Mouse (Mus musculus): ENCODE data around the gene Zfp326. TPM values are rescaled to one million over a fixed set of nuclear protein-coding genes. Genes with fewer than 3 reads are reported as not detected.

Zfp326 gene
- total RNA-seq (2021) (10 to 100 TPM in 1 of 2 experiments, 1 to 10 TPM in 1; 9.3 to 10.7 TPM), polyA plus RNA-seq (2012; rRNA removed) (5.5 and 7.0 TPM in 2 replicates)
- long read RNA-seq, result 0 reads

GRCm38 (mm10) chr5:105876068-105876924 lies at the start of gene Zfp326:
Zfp326 (plus strand) TSS chr5:105876565.
- under 1% methylated on average over 61 of the region's 83 CpGs for WGBS
- DNase-seq, result peak; percentile 93 to 94
- Histone ChIP-seq H3K4me1 (ENCODE audit: control insufficient read depth, insufficient read depth, low read length) (peaks cover 6% of the 10 kb centered on the region), H3K27ac (peak within 1 kb of the TSS; percentile 88), H3K79me2 (replicated peaks; ENCODE audit: control insufficient read depth, insufficient read depth, low read length) (peaks cover 4% of the 10 kb centered on the region), H3K4me3 (peak within 1 kb of the TSS; percentile 84), H3K9ac (ENCODE audit: low read depth, low read length) (peak within 1 kb of the TSS; percentile 91), H3K27me3 (ENCODE audit: control insufficient read depth, insufficient read depth, low read length) (no peaks in the 10 kb centered on the region), H3K36me3 (ENCODE audit: control insufficient read depth, insufficient read depth, low read length) (peaks cover 11% of the 10 kb centered on the region)
- intact Hi-C loops (cut with DNase I), result loop anchor here (5.0 to 10.0 kb wide), 2 partner anchors 359 to 381 kb away; partner anchors contain the start of gene Lrrc8c
- TF ChIP-seq EP300 (IDR thresholded peaks at IDR 0.05; ENCODE audit: insufficient read depth, low read depth, low read length), result peak; percentile 23; the same call in 1 of the 2 replicates
- TF ChIP-seq POLR2A (IDR thresholded peaks at IDR 0.05; ENCODE audit: insufficient read depth, low read depth, low read length), result peak; percentile 63
- peak; percentile 14; the same call in 1 of the 2 replicates for TF ChIP-seq CTCF (IDR thresholded peaks at IDR 0.05)

DNA sequence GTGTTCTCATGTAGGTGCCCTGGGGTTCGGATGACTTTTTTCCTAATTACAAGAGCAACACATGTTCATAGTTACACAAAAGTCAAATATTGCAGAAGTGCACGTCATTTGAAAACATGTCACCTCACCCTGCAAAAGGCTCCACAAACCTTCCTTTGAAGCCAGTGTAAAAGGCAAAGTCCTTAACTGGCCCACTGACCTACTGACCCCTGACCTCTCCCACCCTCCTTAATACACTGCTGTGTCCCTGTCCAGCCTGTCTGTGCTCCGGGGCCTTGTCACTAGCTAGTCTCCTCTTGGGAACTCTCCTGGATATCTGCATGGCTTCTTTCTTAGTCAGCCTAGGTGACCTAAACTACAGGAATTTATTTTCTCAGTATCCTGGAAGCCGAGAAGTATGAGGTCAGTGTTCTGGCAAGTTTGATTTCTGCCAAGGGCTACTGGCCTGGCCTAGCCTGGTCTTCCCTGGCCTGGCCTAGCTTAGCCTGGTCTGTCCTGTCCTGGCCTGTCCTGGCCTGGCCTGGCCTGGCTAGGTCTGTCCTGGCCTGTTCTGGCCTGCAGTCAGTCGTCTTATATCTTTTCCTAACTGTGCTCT lies 49.4 kb upstream of the Zfp326 start:
- H3K27me3 ChIP-seq (ENCODE audit: control insufficient read depth, insufficient read depth, low read length), result no peaks in the 10 kb centered on the region

DNA sequence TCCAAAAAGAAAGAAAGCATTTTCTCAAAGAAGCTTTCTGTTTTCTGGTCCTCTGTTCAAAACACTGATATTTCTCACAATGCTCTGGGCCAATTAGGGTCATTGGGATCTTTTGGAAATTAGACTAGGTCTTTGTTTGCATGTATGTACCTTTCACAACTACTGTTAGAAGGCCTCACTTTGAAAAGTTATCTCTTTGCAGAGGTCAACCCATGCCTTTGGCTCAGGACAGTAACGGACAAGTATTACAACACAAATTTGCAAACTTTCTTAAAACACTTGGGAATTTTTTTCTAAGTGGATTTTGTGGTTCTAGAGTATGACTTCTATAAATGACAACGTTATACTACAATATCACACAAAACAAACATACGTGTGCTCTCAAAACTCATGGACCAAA lies 48.3 kb upstream of the Zfp326 start:
- intact Hi-C loops (cut with DNase I), result no loop called here
- no peak overlapping the region for H3K4me3 ChIP-seq
- H3K79me2 ChIP-seq (replicated peaks; ENCODE audit: control insufficient read depth, insufficient read depth, low read length), result no peaks in the 10 kb centered on the region
- H3K36me3 ChIP-seq (ENCODE audit: control insufficient read depth, insufficient read depth, low read length), result no peaks in the 10 kb centered on the region
- no peaks in the 10 kb centered on the region for H3K27me3 ChIP-seq (ENCODE audit: control insufficient read depth, insufficient read depth, low read length)
- TF ChIP-seq CTCF (IDR thresholded peaks at IDR 0.05), result no peak
- no peak for TF ChIP-seq EP300 (IDR thresholded peaks at IDR 0.05; ENCODE audit: insufficient read depth, low read depth, low read length)
- no peak for TF ChIP-seq POLR2A (IDR thresholded peaks at IDR 0.05; ENCODE audit: insufficient read depth, low read depth, low read length)
- H3K9ac ChIP-seq (ENCODE audit: low read depth, low read length), result no peak overlapping the region
- 88% methylated on average over 3 of the region's 3 CpGs for WGBS
- DNase-seq, result no peak
- H3K4me1 ChIP-seq (ENCODE audit: control insufficient read depth, insufficient read depth, low read length), result peaks cover 6% of the 10 kb centered on the region
- no peak overlapping the region for H3K27ac ChIP-seq

More for the DNA sequence above, 49.4 kb upstream of the Zfp326 start:
- Histone ChIP-seq H3K79me2 (replicated peaks; ENCODE audit: control insufficient read depth, insufficient read depth, low read length) (no peaks in the 10 kb centered on the region), H3K4me1 (ENCODE audit: control insufficient read depth, insufficient read depth, low read length) (peaks cover 3% of the 10 kb centered on the region), H3K4me3 (no peak overlapping the region), H3K9ac (ENCODE audit: low read depth, low read length) (no peak overlapping the region), H3K27ac (no peak overlapping the region), H3K36me3 (ENCODE audit: control insufficient read depth, insufficient read depth, low read length) (no peaks in the 10 kb centered on the region)
- WGBS, result 79% methylated on average over 5 of the region's 5 CpGs
- DNase-seq, result no peak
- TF ChIP-seq CTCF (IDR thresholded peaks at IDR 0.05), result no peak
- TF ChIP-seq EP300 (IDR thresholded peaks at IDR 0.05; ENCODE audit: insufficient read depth, low read depth, low read length), result no peak
- TF ChIP-seq POLR2A (IDR thresholded peaks at IDR 0.05; ENCODE audit: insufficient read depth, low read depth, low read length), result no peak
- intact Hi-C loops (cut with DNase I), result no loop called here

- DNase-seq, result no peak
- intact Hi-C loops (cut with DNase I), result no loop called here
- Histone ChIP-seq H3K4me1 (ENCODE audit: control insufficient read depth, insufficient read depth, low read length) (peaks cover 8% of the 10 kb centered on the region), H3K27ac (no peak overlapping the region), H3K36me3 (ENCODE audit: control insufficient read depth, insufficient read depth, low read length) (no peaks in the 10 kb centered on the region), H3K27me3 (ENCODE audit: control insufficient read depth, insufficient read depth, low read length) (no peaks in the 10 kb centered on the region), H3K4me3 (no peak overlapping the region), H3K79me2 (replicated peaks; ENCODE audit: control insufficient read depth, insufficient read depth, low read length) (no peaks in the 10 kb centered on the region), H3K9ac (ENCODE audit: low read depth, low read length) (no peak overlapping the region)
- WGBS, result 47% methylated on average over 7 of the region's 7 CpGs
- TF ChIP-seq POLR2A (IDR thresholded peaks at IDR 0.05; ENCODE audit: insufficient read depth, low read depth, low read length), result no peak
- no peak for TF ChIP-seq CTCF (IDR thresholded peaks at IDR 0.05)
- no peak for TF ChIP-seq EP300 (IDR thresholded peaks at IDR 0.05; ENCODE audit: insufficient read depth, low read depth, low read length)
Measured at GRCm38 (mm10) chr5:105829008-105829586, 47.3 kb upstream of the Zfp326 start.

DNA sequence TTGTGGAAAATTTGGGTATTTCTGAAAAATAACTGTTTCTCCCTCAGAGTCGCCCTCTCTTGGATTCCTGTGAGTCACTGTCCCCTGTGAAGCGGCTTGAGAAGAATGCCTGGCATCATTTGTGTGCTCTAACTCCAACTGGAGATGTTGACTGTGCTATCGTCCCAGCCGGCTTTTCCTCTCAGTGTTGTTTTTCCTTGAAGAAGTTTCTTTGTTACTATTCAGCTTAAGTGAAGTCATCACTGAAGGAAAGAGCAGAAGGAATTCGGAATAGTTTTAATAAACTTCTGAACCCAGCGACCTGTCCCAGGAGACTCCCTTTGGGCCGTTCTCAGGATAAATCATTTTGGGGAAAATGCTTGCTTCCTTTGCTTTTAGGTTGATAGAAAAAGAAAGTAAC lies 44.2 kb upstream of the Zfp326 start:
- Histone ChIP-seq H3K27me3 (ENCODE audit: control insufficient read depth, insufficient read depth, low read length) (no peaks in the 10 kb centered on the region), H3K4me3 (no peak overlapping the region), H3K79me2 (replicated peaks; ENCODE audit: control insufficient read depth, insufficient read depth, low read length) (no peaks in the 10 kb centered on the region), H3K4me1 (ENCODE audit: control insufficient read depth, insufficient read depth, low read length) (peaks cover 8% of the 10 kb centered on the region), H3K36me3 (ENCODE audit: control insufficient read depth, insufficient read depth, low read length) (no peaks in the 10 kb centered on the region), H3K9ac (ENCODE audit: low read depth, low read length) (no peak overlapping the region; the same call in 1 of the 2 replicates), H3K27ac (peak overlapping the region; percentile 44; the same call in 1 of the 2 replicates)
- intact Hi-C loops (cut with DNase I), result no loop called here
- DNase-seq, result peak in 1 of 2 experiments; percentile 41
- TF ChIP-seq POLR2A (IDR thresholded peaks at IDR 0.05; ENCODE audit: insufficient read depth, low read depth, low read length), result no peak
- TF ChIP-seq EP300 (IDR thresholded peaks at IDR 0.05; ENCODE audit: insufficient read depth, low read depth, low read length), result no peak
- TF ChIP-seq CTCF (IDR thresholded peaks at IDR 0.05), result peak; percentile 46
- 40% methylated on average over 7 of the region's 7 CpGs for WGBS

Measured in heart, adult 2 months (tissue).